Mouse (Mus musculus): ENCODE measurements around the gene Tmed6. TPM values are rescaled to one million over a fixed set of nuclear protein-coding genes. Genes with fewer than 3 reads are reported as not detected.

Tmed6 gene
- not detected for polyA plus RNA-seq (2014; fragmentation: Illumina TruSeq; extraction: RNeasy Lipid Tissue Mini Kit (QIAGEN cat#74804); ENCODE audit: low read depth, low replicate concordance)

GRCm38 (mm10) chr8:107065511-107066496 is at the start of gene Tmed6:
Tmed6 (minus strand) TSS chr8:107065644.

DNA sequence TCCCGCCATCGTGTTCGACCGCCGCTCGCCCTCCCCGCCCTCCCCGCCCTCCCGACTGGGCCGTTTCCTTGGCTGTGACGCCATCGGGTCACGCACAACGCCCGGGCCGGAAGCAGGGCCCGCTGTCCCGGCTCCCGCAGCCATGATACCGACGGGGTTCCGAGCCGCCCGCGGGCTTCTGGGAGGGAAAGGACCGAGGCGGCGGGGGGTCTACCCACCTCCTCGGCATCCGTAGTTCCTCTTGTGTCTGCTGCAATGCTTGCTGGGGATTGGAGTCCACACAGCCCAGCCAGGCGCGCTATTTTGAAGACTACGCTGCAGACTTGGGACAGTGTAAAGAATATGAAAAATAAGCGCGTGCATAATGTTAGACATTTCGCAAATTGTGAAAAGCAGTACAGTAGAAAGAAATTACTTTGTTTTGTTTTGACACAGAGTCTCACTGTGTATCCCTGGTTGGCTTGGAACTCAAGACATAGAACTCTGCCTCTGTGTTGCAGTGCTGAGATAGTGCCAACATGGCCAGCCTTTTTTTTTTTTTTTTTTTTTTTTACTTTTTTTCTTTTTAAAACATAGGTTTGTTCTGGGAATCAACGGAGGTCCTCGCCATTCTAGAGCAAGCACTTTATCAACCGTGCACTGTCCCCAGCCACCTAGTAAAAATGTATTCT is 31.1 kb upstream of the Tmed6 start, which contains the start of gene Terf2:
Gene Terf2, minus strand, starts transcription at position 182 of the 671 bp plus-strand sequence.

GRCm38 (mm10) chr8:107056076-107056972 is 9.1 kb downstream of the Tmed6 start, which contains the start of the genes Cog8 and Nip7:
Cog8 (minus strand) TSS chr8:107056689.
Nip7 (plus strand) TSS chr8:107056877.

GRCm38 (mm10) chr8:107048061-107048941 is 17.1 kb downstream of the Tmed6 start, which contains the start of gene Pdf:
Pdf (minus strand) TSS chr8:107048614.

GRCm38 (mm10) chr8:107030650-107031576 is 34.5 kb downstream of the Tmed6 start, which contains the start of gene Vps4a:
Vps4a (plus strand) TSS chr8:107031222.

Other genes starting within 250 kb of the Tmed6 start
- gene Has3, start 195.4 kb downstream of the Tmed6 start, polyA plus RNA-seq (2014; fragmentation: Illumina TruSeq; extraction: RNeasy Lipid Tissue Mini Kit (QIAGEN cat#74804); ENCODE audit: low read depth, low replicate concordance): not detected
- 12.8 TPM for gene Utp4, start 172.0 kb downstream of the Tmed6 start, polyA plus RNA-seq (2014; fragmentation: Illumina TruSeq; extraction: RNeasy Lipid Tissue Mini Kit (QIAGEN cat#74804); ENCODE audit: low read depth, low replicate concordance)
- gene Sntb2, start 129.9 kb downstream of the Tmed6 start, polyA plus RNA-seq (2014; fragmentation: Illumina TruSeq; extraction: RNeasy Lipid Tissue Mini Kit (QIAGEN cat#74804); ENCODE audit: low read depth, low replicate concordance): 2.9 TPM
- gene Vps4a, start 34.4 kb downstream of the Tmed6 start, polyA plus RNA-seq (2014; fragmentation: Illumina TruSeq; extraction: RNeasy Lipid Tissue Mini Kit (QIAGEN cat#74804); ENCODE audit: low read depth, low replicate concordance): 14.8 TPM
- 36.9 TPM for gene Pdf, start 17.0 kb downstream of the Tmed6 start, polyA plus RNA-seq (2014; fragmentation: Illumina TruSeq; extraction: RNeasy Lipid Tissue Mini Kit (QIAGEN cat#74804); ENCODE audit: low read depth, low replicate concordance)
- 14.3 TPM for gene Cog8, start 9.0 kb downstream of the Tmed6 start, polyA plus RNA-seq (2014; fragmentation: Illumina TruSeq; extraction: RNeasy Lipid Tissue Mini Kit (QIAGEN cat#74804); ENCODE audit: low read depth, low replicate concordance)
- 5.2 TPM for gene Nip7, start 8.8 kb downstream of the Tmed6 start, polyA plus RNA-seq (2014; fragmentation: Illumina TruSeq; extraction: RNeasy Lipid Tissue Mini Kit (QIAGEN cat#74804); ENCODE audit: low read depth, low replicate concordance)
- gene Terf2, start 30.9 kb upstream of the Tmed6 start, polyA plus RNA-seq (2014; fragmentation: Illumina TruSeq; extraction: RNeasy Lipid Tissue Mini Kit (QIAGEN cat#74804); ENCODE audit: low read depth, low replicate concordance): 8.0 TPM
- gene Cyb5b, start 85.0 kb upstream of the Tmed6 start, polyA plus RNA-seq (2014; fragmentation: Illumina TruSeq; extraction: RNeasy Lipid Tissue Mini Kit (QIAGEN cat#74804); ENCODE audit: low read depth, low replicate concordance): 299 TPM
- gene Nfat5, start 227.8 kb upstream of the Tmed6 start, polyA plus RNA-seq (2014; fragmentation: Illumina TruSeq; extraction: RNeasy Lipid Tissue Mini Kit (QIAGEN cat#74804); ENCODE audit: low read depth, low replicate concordance): 23.5 TPM